In the genomic region with DNA sequence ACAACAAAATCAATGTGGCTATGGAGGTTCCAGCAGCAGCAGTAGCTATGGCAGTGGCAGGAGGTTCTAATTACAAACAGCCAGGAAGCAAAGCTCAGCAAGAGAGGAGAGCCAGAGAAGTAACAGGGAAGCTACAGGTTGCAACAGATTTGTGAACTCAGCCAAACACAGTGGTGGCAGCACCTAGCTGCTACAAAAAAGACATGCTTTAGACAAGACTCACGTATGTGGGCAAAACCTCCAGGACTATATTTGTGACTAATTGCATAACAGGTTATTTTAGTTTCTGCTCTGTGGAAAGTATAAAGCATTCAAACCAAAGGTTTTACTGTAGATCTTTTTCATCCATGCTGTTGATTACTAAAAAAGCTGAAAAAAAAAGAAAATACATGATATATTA, we compare ENCODE assay signal across 11 mouse cellular contexts.
"Had no signal": no experiment of that assay in that cellular context is flagged by ENCODE, and none has a peak within 500 bp of the region (broad histone marks: within the 10 kb centered on the region; RNA-seq: fewer than 3 reads in every experiment).

No protein-coding gene starts in this region.

- DNase-seq: kidney, adult 2 months; kidney, postnatal 25 days; layer of hippocampus, adult 9-11 months; liver, embryonic 13.5 days; lung, adult 2 months; lung, postnatal 14 days; lung, postnatal 4 days; midbrain, embryonic 14.5 days; spleen, adult 18-20 months; thymus, adult 18-20 months; thymus, postnatal 36 days had no signal
